ENCODE assay signal across 8 mouse cellular contexts in the genomic region with DNA sequence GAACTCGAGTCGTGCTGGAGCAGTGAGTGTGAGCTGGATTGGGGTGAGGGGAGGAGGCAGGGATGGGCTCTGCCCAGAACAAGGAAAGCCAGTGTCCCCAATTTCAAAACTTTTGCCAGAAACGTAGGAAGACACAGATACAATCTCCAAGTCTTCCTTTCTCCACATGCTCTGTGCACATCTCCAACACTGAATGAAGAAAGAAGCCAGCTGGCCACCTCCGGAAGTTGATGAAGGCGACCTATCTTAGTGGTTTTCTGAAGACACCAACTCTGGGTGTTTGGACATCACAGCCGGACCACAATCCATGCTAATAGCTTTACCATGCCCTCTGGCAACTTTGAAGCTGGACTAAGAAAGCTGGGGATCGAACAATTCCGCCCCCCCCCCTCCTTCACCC. TPM values are rescaled to one million over a fixed set of nuclear protein-coding genes. Genes with fewer than 3 reads are reported as not detected.
DNase-seq lines count a peak whose midpoint lies in the region; ATAC-seq lines count a peak whose summit lies in the region.

No protein-coding gene starts in this region.

- no peaks in the 10 kb centered on the region for H3K36me3 ChIP-seq in heart, embryonic 13.5 days
- no peaks in the 10 kb centered on the region for H3K36me3 ChIP-seq in hindbrain, embryonic 10.5 days
- H3K36me3 ChIP-seq in macrophage (ENCODE audit: inconsistent target), result no peaks in the 10 kb centered on the region

- intact Hi-C loops in heart, postnatal 36 days (cut with DNase I), result no loop called here

- H3K79me2 ChIP-seq in macrophage (ENCODE audit: inconsistent target), result peaks cover 8% of the 10 kb centered on the region; the same call in 1 of the 2 replicates

- H3K27ac ChIP-seq in heart, embryonic 13.5 days (replicated peaks), result no peak overlapping the region
- peak overlapping the region; percentile 77 for H3K27ac ChIP-seq in hindbrain, embryonic 10.5 days
- peak overlapping the region; percentile 22 for H3K27ac ChIP-seq in macrophage

- WGBS in heart, embryonic 13.5 days, result 56% methylated on average over 8 of the region's 8 CpGs
- 65% methylated on average over 8 of the region's 8 CpGs for WGBS in hindbrain, embryonic 10.5 days
- WGBS in macrophage (ENCODE audit: missing documents), result 74% methylated on average over 7 of the region's 8 CpGs

- peaks cover 39% of the 10 kb centered on the region for H3K27me3 ChIP-seq in heart, embryonic 13.5 days (replicated peaks)
- H3K27me3 ChIP-seq in hindbrain, embryonic 10.5 days (ENCODE audit: insufficient read depth, poor library complexity, severe bottlenecking), result peaks cover 36% of the 10 kb centered on the region

- H3K9me3 ChIP-seq in heart, embryonic 13.5 days, result no peaks in the 10 kb centered on the region
- H3K9me3 ChIP-seq in hindbrain, embryonic 10.5 days, result no peaks in the 10 kb centered on the region

- no peak for DNase-seq in heart, postnatal 36 days
- peak; percentile 46 for DNase-seq in cerebellum, adult 9-11 months
- no peak for DNase-seq in hindbrain, embryonic 10.5 days (ENCODE audit: low spot score)
- DNase-seq in adrenal gland, adult 8-10 months, result no peak
- no peak for DNase-seq in gastrocnemius, postnatal 25 days
- DNase-seq in Muller cell, postnatal 12 days (ENCODE audit: inconsistent ontology term), result no peak

- ATAC-seq in heart, embryonic 13.5 days (ENCODE audit: extremely low read depth, insufficient number of reproducible peaks, low FRiP score, low TSS enrichment), result no peak

- peak overlapping the region; percentile 82 for H3K9ac ChIP-seq in heart, embryonic 13.5 days

- H3K4me2 ChIP-seq in heart, embryonic 13.5 days, result peak overlapping the region; percentile 82

- peaks cover 23% of the 10 kb centered on the region for H3K4me1 ChIP-seq in heart, embryonic 13.5 days
- H3K4me1 ChIP-seq in hindbrain, embryonic 10.5 days (replicated peaks), result peaks cover 12% of the 10 kb centered on the region

- H3K4me3 ChIP-seq in heart, embryonic 13.5 days, result peak overlapping the region; percentile 63
- H3K4me3 ChIP-seq in hindbrain, embryonic 10.5 days, result peak overlapping the region; percentile 65
- peak overlapping the region; percentile 30 for H3K4me3 ChIP-seq in macrophage (ENCODE audit: inconsistent target)

RNA-seq across cellular contexts. Expression of gene Gramd1b, which starts 0.6 kb away (rescaled TPM):
- 5.8 and 6.8 TPM in 2 replicates for polyA plus RNA-seq in heart, embryonic 13.5 days (2015; fragmentation: Nextera tagmentation; extraction: Ambion mirVana)
- 10 to 100 TPM; 19.7 to 20.8 TPM for total RNA-seq in heart, postnatal 36 days (2021)
- 2.9 and 4.6 TPM in 2 replicates for polyA plus RNA-seq in hindbrain, embryonic 10.5 days (2016; fragmentation: Nextera tagmentation; extraction: Ambion mirVana)
- 100 to 1,000 TPM; 144 to 589 (median 313) TPM for total RNA-seq in macrophage (2018; cell fraction: chromatin; rRNA removed)
- 100 to 1,000 TPM in 21 of 26 experiments, 10 to 100 TPM in 5; 70.7 to 155 (median 114) TPM for total RNA-seq in macrophage (2018; cell fraction: cytosol; rRNA removed)
- 100 to 1,000 TPM; 104 to 419 (median 285) TPM for total RNA-seq in macrophage (2018; cell fraction: nucleus; rRNA removed)
- 66.3 to 75.9 TPM (median 73.4 TPM) in 3 replicates for polyA plus RNA-seq in macrophage (2018)
- 100 to 1,000 TPM; 341 to 857 (median 612) TPM for total RNA-seq in adrenal gland, adult 8-10 months (2022)
- total RNA-seq in gastrocnemius, postnatal 25 days (2021), result 1 to 10 TPM; 6.1 to 7.4 TPM

Comparison
In these comparisons a context has a peak if more than half of its experiments do, and no peak if none do; other contexts are left out.
1. RNA of gene Gramd1b, which starts 0.6 kb away (total RNA-seq): 341 to 857 TPM in adrenal gland, adult 8-10 months; 19.7 to 20.8 TPM in heart, postnatal 36 days and 6.1 to 7.4 TPM in gastrocnemius, postnatal 25 days; every median in the first group is over 10 times any median in the second.
2. Peak in every context shown above with its lines, with median percentiles within 50 percentile points of each other: H3K4me3 ChIP-seq.